Mouse (Mus musculus): Measurements from ENCODE around the gene Scd3. TPM values are rescaled to one million over a fixed set of nuclear protein-coding genes. Genes with fewer than 3 reads are reported as not detected.
"Not testable (repeated sequence)": the region's sequence is repeated elsewhere in the genome, so short reads cannot be mapped to it uniquely, and the experiment has no call there.

Gene Scd3
- polyA plus RNA-seq, 1 experiment: 3.1 TPM

DNA sequence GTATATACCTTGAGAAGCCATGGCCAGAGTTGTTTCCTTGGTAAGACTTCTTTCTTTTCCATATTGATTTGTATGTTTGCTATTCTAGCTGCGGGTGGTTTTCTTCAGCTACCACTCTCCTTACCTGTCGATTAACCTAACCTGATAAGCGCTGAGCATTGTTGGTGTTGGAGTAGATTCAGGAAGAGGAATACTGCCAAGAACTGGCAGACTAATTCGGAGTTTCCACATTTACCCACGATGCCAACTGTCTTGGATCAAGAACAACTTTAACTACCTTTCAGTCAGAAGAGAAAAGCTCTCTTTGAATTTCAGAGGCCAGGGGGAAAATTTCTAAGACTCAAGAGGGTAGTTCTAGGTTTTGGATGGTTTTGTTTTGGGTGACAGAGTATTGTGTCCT, 73.8 kb downstream of the Scd3 start:
- no peak for DNase-seq (ENCODE audit: low read depth)
- TF ChIP-seq CTCF (IDR thresholded peaks at IDR 0.05; ENCODE audit: borderline replicate concordance, extremely low read depth, insufficient read depth, insufficient read length) (no peak), POLR2A (IDR thresholded peaks at IDR 0.05; ENCODE audit: borderline replicate concordance, extremely low read depth, insufficient read depth, insufficient read length, poor library complexity, severe bottlenecking) (no peak)

- DNase-seq (ENCODE audit: low read depth): no peak
- TF ChIP-seq CTCF (IDR thresholded peaks at IDR 0.05; ENCODE audit: borderline replicate concordance, extremely low read depth, insufficient read depth, insufficient read length) (no peak), POLR2A (IDR thresholded peaks at IDR 0.05; ENCODE audit: borderline replicate concordance, extremely low read depth, insufficient read depth, insufficient read length, poor library complexity, severe bottlenecking) (no peak)
Measured at GRCm38 (mm10) chr19:44277931-44278330, 74.9 kb downstream of the Scd3 start.

- DNase-seq (ENCODE audit: low read depth): peak; percentile 65
- TF ChIP-seq CTCF (IDR thresholded peaks at IDR 0.05; ENCODE audit: borderline replicate concordance, extremely low read depth, insufficient read depth, insufficient read length): no peak
- no peak for TF ChIP-seq POLR2A (IDR thresholded peaks at IDR 0.05; ENCODE audit: borderline replicate concordance, extremely low read depth, insufficient read depth, insufficient read length, poor library complexity, severe bottlenecking)
Measured at GRCm38 (mm10) chr19:44280755-44281154, 77.7 kb downstream of the Scd3 start.

GRCm38 (mm10) chr19:44281825-44282447, 78.9 kb downstream of the Scd3 start:
- not testable (repeated sequence) for DNase-seq (ENCODE audit: low read depth)

- peak; percentile 77 for DNase-seq (ENCODE audit: low read depth)
- no peak for TF ChIP-seq CTCF (IDR thresholded peaks at IDR 0.05; ENCODE audit: borderline replicate concordance, extremely low read depth, insufficient read depth, insufficient read length)
- TF ChIP-seq POLR2A (IDR thresholded peaks at IDR 0.05; ENCODE audit: borderline replicate concordance, extremely low read depth, insufficient read depth, insufficient read length, poor library complexity, severe bottlenecking): no peak
Measured at GRCm38 (mm10) chr19:44282534-44283156, 79.6 kb downstream of the Scd3 start.

DNA sequence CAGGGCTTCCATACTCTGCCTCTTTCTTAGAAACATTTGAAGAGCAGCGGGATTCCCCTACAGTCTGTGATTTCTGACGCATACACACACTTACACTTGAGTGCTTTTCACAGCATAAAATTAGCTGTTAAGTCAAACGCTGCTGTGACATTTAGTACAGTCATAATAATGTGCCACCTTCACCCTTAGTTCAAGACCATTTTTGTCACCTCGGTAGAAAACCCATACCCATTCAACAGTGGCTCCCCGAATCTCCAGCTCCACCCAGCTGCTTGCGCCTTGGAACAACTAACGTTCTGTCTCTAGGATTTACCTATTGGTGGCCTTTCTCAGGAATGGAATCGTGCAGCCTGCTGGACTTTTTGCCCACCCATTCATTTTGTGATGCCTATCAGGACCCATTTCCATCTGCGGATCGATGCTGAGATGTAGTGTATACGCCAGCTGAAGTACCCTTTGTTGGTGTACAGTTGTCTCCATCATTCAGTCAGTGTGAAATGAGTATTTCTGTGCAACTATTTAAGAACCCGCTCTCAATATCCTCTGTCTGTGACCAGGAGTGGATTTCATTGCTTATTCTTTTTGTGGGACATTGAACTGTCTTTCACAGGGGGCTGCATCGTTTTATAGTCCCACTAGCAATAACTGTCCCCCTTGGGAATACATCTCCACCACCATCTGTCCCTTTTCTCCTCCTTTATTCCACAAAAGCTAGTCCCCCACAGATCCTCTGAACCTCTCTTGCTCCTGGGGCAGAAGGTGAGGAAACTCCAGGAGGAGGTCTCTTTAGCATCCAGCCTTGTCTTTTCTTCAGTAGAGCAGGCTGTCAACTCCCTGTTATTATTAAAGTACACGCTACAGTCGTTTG, 80.3 kb downstream of the Scd3 start:
- peak; percentile 70 for DNase-seq (ENCODE audit: low read depth)
- TF ChIP-seq POLR2A (IDR thresholded peaks at IDR 0.05; ENCODE audit: borderline replicate concordance, extremely low read depth, insufficient read depth, insufficient read length, poor library complexity, severe bottlenecking) (no peak), CTCF (IDR thresholded peaks at IDR 0.05; ENCODE audit: borderline replicate concordance, extremely low read depth, insufficient read depth, insufficient read length) (no peak)

DNA sequence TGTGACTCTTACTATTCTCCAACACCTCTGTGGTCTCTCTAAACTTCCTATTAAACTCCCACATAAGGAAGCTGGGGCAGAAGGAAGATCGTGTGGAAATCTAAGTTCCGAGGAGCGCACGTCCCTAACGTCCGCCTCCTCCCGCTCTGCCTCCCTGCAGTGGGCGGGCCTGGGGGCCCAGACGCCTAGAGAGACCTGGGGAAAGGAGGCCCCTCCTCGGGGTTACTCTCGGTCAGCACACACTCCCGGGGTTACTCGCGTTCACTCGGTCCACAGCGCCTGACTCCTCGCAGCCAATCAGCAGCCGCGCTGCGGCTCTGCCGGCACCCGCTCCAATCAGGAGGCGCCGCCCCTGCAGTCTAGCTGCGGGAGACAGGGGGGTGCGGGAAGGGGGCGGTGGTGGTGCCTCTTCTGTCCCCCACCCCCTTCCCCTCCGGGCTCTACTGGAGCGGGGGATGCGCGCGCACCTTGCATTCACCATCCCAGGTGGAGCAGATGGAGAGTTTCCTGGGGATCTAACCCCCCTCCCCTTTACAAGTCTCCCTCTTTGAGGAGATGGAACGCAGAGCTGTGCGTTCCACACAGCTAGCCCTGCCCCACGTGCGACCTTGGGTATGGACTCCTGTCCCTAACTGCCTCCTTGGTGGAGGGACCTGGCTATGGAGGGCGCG, 81.1 kb downstream of the Scd3 start:
- TF ChIP-seq POLR2A (IDR thresholded peaks at IDR 0.05; ENCODE audit: borderline replicate concordance, extremely low read depth, insufficient read depth, insufficient read length, poor library complexity, severe bottlenecking): peak; percentile 69; the same call in 1 of the 2 replicates
- TF ChIP-seq CTCF (IDR thresholded peaks at IDR 0.05; ENCODE audit: borderline replicate concordance, extremely low read depth, insufficient read depth, insufficient read length): no peak
- peak; percentile 99 for DNase-seq (ENCODE audit: low read depth)

DNA sequence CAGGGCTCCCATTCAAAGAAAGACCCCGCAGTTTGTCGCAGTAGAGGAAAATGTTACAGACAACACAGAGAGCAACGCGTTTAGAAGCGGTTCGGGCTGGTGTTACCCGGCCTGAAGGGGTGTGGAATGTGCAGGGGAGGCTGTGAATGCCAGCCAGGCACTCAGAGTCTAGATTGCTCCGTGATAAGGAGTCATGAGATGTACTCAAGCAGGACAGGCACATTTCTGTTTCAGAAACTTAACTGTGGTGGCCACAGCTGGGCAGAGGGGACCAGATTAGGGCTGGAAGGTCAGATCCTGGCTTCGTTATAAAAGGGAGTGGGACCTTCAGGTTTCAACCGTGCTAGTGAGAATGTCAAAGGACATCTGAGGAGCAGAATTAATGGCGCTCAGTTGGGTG, 81.7 kb downstream of the Scd3 start:
- no peak for TF ChIP-seq CTCF (IDR thresholded peaks at IDR 0.05; ENCODE audit: borderline replicate concordance, extremely low read depth, insufficient read depth, insufficient read length)
- no peak for TF ChIP-seq POLR2A (IDR thresholded peaks at IDR 0.05; ENCODE audit: borderline replicate concordance, extremely low read depth, insufficient read depth, insufficient read length, poor library complexity, severe bottlenecking)

DNA sequence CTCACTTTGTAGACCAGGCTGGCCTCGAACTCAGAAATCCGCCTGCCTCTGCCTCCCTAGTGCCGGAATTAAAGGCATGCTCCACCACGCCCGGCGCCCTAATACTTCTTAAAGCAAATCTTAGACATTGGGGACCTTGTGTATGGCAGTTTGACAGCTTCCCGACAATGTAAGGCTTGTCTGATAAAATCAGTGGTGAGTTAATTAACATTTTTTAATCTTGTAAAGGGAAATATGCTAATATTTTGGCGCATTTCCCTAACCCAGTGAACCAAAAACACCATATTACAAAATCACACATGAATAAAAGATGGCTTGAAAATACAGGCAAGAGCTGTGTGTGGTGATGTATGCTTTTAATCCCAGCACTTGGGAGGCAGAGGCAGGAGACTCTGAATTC, 82.5 kb downstream of the Scd3 start:
- no peak for DNase-seq (ENCODE audit: low read depth)
- no peak for TF ChIP-seq POLR2A (IDR thresholded peaks at IDR 0.05; ENCODE audit: borderline replicate concordance, extremely low read depth, insufficient read depth, insufficient read length, poor library complexity, severe bottlenecking)
- TF ChIP-seq CTCF (IDR thresholded peaks at IDR 0.05; ENCODE audit: borderline replicate concordance, extremely low read depth, insufficient read depth, insufficient read length): no peak

More for the DNA sequence above, 81.7 kb downstream of the Scd3 start:
- no peak for DNase-seq (ENCODE audit: low read depth)

- DNase-seq (ENCODE audit: low read depth): no peak
- TF ChIP-seq CTCF (IDR thresholded peaks at IDR 0.05; ENCODE audit: borderline replicate concordance, extremely low read depth, insufficient read depth, insufficient read length) (no peak), POLR2A (IDR thresholded peaks at IDR 0.05; ENCODE audit: borderline replicate concordance, extremely low read depth, insufficient read depth, insufficient read length, poor library complexity, severe bottlenecking) (no peak)
Measured at GRCm38 (mm10) chr19:44286109-44286508, 83.0 kb downstream of the Scd3 start.

- TF ChIP-seq POLR2A (IDR thresholded peaks at IDR 0.05; ENCODE audit: borderline replicate concordance, extremely low read depth, insufficient read depth, insufficient read length, poor library complexity, severe bottlenecking) (no peak), CTCF (IDR thresholded peaks at IDR 0.05; ENCODE audit: borderline replicate concordance, extremely low read depth, insufficient read depth, insufficient read length) (no peak)
- DNase-seq (ENCODE audit: low read depth): no peak
Measured at GRCm38 (mm10) chr19:44287415-44288110, 84.5 kb downstream of the Scd3 start.
